Mouse (Mus musculus): ENCODE measurements around the gene Adap1. TPM values are rescaled to one million over a fixed set of nuclear protein-coding genes. Genes with fewer than 3 reads are reported as not detected.

The Adap1 gene
- polyA plus RNA-seq, 1 experiment from 2014 or later, result 7.7 TPM

DNA sequence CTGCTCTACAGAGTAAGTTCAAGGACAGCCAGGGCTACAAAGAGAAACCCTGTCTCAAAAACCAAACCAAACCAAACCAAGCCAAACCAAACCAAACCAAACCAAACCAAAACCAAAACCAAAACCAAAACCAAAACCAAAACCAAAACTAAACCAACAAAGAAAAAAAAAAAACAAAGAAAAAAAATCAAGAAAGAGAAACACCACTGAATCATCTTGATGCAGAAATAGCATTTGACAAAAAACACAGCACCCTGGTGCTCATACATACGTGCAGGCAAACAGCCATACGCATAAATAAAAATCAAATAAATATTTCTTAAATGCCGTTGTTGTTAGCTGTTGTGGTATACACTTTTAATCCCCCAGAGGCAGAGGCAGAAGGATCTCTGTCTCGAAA is 14.9 kb downstream of the Adap1 start:
- DNase-seq (ENCODE audit: low spot score) (no peak), ATAC-seq (ENCODE audit: insufficient read depth, low FRiP score, low TSS enrichment) (no peak)
- Histone ChIP-seq H3K27me3 (ENCODE audit: control insufficient read depth, insufficient read depth, low read length) (no peaks in the 10 kb centered on the region), H3K27ac (ENCODE audit: low read depth, low read length) (no peak overlapping the region), H3K9me3 (ENCODE audit: control insufficient read depth, low read length) (no peaks in the 10 kb centered on the region), H3K9ac (ENCODE audit: low read length) (no peak overlapping the region), H3K4me1 (ENCODE audit: control insufficient read depth, insufficient read depth, low read length) (no peaks in the 10 kb centered on the region), H3K4me2 (ENCODE audit: low read depth) (no peak overlapping the region), H3K36me3 (ENCODE audit: control insufficient read depth, insufficient read depth, low read length) (no peaks in the 10 kb centered on the region), H3K4me3 (ENCODE audit: low read depth, low read length) (no peak overlapping the region)
- 92% methylated on average over 4 of the region's 4 CpGs for WGBS

DNA sequence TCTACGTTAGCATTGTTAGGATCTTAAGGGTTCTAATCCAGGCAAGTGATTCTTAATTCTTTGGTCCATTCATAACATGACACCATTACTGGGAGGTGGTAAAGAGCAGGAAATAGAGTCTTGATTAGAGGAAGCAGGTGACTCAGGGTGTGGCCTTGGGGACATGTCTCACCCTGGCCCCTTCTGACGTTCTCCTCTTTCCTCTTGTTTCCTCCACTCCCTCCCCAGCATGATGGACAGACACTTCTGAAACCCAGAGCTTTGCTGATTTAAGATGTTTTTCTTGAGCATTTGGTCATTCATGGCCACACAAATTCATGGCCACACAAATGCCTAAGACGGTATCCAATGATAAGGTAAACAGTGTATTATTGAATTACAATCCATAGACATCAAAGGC is 15.5 kb downstream of the Adap1 start:
- WGBS, result 85% methylated on average over 3 of the region's 3 CpGs
- Histone ChIP-seq H3K27me3 (ENCODE audit: control insufficient read depth, insufficient read depth, low read length) (no peaks in the 10 kb centered on the region), H3K4me1 (ENCODE audit: control insufficient read depth, insufficient read depth, low read length) (no peaks in the 10 kb centered on the region), H3K36me3 (ENCODE audit: control insufficient read depth, insufficient read depth, low read length) (no peaks in the 10 kb centered on the region), H3K4me3 (ENCODE audit: low read depth, low read length) (no peak overlapping the region), H3K4me2 (ENCODE audit: low read depth) (no peak overlapping the region), H3K9ac (ENCODE audit: low read length) (no peak overlapping the region), H3K27ac (ENCODE audit: low read depth, low read length) (no peak overlapping the region), H3K9me3 (ENCODE audit: control insufficient read depth, low read length) (no peaks in the 10 kb centered on the region)
- DNase-seq (ENCODE audit: low spot score) (no peak), ATAC-seq (ENCODE audit: insufficient read depth, low FRiP score, low TSS enrichment) (no peak)

DNA sequence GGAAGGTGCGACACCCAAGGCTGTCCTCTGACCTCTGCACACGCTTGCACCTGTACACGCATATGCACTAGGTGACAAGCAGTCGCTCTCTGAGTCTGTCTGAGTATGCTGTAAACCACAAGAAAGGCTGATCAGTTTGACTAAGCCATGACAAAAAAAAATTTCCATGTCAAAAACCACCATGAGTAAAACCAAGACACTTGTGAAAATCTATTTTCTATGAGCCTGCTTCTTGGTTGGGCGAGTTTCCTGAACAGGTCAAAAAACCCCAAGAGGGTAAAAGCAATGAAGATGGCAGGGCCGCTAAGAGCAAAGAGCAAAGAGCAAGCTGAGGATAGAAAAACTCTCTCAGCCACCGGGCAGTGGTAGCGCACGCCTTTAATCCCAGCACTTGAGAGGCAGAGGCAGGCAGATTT is 21.8 kb downstream of the Adap1 start:
- Histone ChIP-seq H3K4me2 (ENCODE audit: low read depth) (no peak overlapping the region), H3K9ac (ENCODE audit: low read length) (no peak overlapping the region), H3K4me3 (ENCODE audit: low read depth, low read length) (no peak overlapping the region), H3K4me1 (ENCODE audit: control insufficient read depth, insufficient read depth, low read length) (no peaks in the 10 kb centered on the region), H3K27me3 (ENCODE audit: control insufficient read depth, insufficient read depth, low read length) (no peaks in the 10 kb centered on the region), H3K36me3 (ENCODE audit: control insufficient read depth, insufficient read depth, low read length) (no peaks in the 10 kb centered on the region), H3K9me3 (ENCODE audit: control insufficient read depth, low read length) (no peaks in the 10 kb centered on the region), H3K27ac (ENCODE audit: low read depth, low read length) (no peak overlapping the region)
- WGBS, result 87% methylated on average over 9 of the region's 9 CpGs
- DNase-seq (ENCODE audit: low spot score), result no peak
- ATAC-seq (ENCODE audit: insufficient read depth, low FRiP score, low TSS enrichment), result no peak

DNA sequence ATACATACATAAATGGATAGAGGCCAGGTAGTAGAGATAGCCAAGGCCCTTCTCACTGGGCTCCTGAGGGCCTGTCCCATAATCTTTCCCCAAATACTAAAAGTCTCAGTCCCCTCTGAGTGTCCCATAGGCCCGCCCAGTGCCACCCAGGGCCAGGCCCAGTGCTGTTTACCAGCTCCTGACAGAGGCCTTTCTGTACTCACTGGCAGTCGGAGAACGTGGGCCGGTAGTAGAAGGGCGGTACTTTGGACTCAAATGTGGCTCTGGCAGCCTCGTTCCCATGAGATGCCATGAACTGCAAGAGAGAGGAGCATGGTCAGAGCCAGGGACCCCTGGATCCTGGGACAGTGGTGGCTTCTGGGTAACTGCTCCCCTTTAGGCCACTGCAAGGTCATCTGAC is 23.3 kb downstream of the Adap1 start:
- Histone ChIP-seq H3K4me3 (ENCODE audit: low read depth, low read length) (no peak overlapping the region), H3K36me3 (ENCODE audit: control insufficient read depth, insufficient read depth, low read length) (no peaks in the 10 kb centered on the region), H3K9me3 (ENCODE audit: control insufficient read depth, low read length) (no peaks in the 10 kb centered on the region), H3K4me2 (ENCODE audit: low read depth) (no peak overlapping the region), H3K27ac (ENCODE audit: low read depth, low read length) (no peak overlapping the region), H3K9ac (ENCODE audit: low read length) (no peak overlapping the region), H3K4me1 (ENCODE audit: control insufficient read depth, insufficient read depth, low read length) (no peaks in the 10 kb centered on the region), H3K27me3 (ENCODE audit: control insufficient read depth, insufficient read depth, low read length) (no peaks in the 10 kb centered on the region)
- ATAC-seq (ENCODE audit: insufficient read depth, low FRiP score, low TSS enrichment) (no peak), DNase-seq (ENCODE audit: low spot score) (no peak)
- WGBS, result 87% methylated on average over 6 of the region's 6 CpGs

DNA sequence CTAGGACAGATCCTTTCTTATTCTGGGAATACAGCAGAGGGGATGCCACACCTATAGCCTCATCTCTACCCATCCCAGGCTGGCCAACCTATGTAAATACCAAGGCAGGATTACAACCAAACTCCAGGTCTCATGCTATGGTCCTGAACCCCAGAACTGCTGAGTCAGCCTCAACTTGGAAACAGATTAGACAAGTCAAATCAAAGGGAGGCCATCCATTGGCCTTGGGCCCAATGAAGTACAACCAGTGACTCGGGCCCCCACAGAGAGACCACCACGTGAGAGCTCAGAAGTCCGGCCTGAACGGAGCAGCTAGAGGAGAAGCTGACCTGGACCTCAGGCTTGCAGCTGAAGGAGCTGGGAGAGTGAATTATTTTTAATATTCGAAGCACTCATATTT is 27.7 kb downstream of the Adap1 start:
- 79% methylated on average over 5 of the region's 5 CpGs for WGBS
- Histone ChIP-seq H3K4me2 (ENCODE audit: low read depth) (no peak overlapping the region), H3K4me1 (ENCODE audit: control insufficient read depth, insufficient read depth, low read length) (no peaks in the 10 kb centered on the region), H3K9me3 (ENCODE audit: control insufficient read depth, low read length) (no peaks in the 10 kb centered on the region), H3K9ac (ENCODE audit: low read length) (no peak overlapping the region), H3K4me3 (ENCODE audit: low read depth, low read length) (no peak overlapping the region), H3K27me3 (ENCODE audit: control insufficient read depth, insufficient read depth, low read length) (no peaks in the 10 kb centered on the region), H3K27ac (ENCODE audit: low read depth, low read length) (no peak overlapping the region), H3K36me3 (ENCODE audit: control insufficient read depth, insufficient read depth, low read length) (no peaks in the 10 kb centered on the region)
- ATAC-seq (ENCODE audit: insufficient read depth, low FRiP score, low TSS enrichment) (no peak), DNase-seq (ENCODE audit: low spot score) (no peak)

GRCm38 (mm10) chr5:139297092-139297491 is 28.3 kb downstream of the Adap1 start:
- no peak overlapping the region for H3K27ac ChIP-seq (ENCODE audit: low read depth, low read length)
- DNase-seq (ENCODE audit: low spot score) (no peak), ATAC-seq (ENCODE audit: insufficient read depth, low FRiP score, low TSS enrichment) (no peak)
- H3K9me3 ChIP-seq (ENCODE audit: control insufficient read depth, low read length), result no peaks in the 10 kb centered on the region
- H3K4me1 ChIP-seq (ENCODE audit: control insufficient read depth, insufficient read depth, low read length), result no peaks in the 10 kb centered on the region
- WGBS, result 91% methylated on average over 10 of the region's 10 CpGs
- H3K9ac ChIP-seq (ENCODE audit: low read length), result no peak overlapping the region
- H3K4me2 ChIP-seq (ENCODE audit: low read depth), result no peak overlapping the region
- H3K36me3 ChIP-seq (ENCODE audit: control insufficient read depth, insufficient read depth, low read length), result no peaks in the 10 kb centered on the region
- H3K4me3 ChIP-seq (ENCODE audit: low read depth, low read length), result no peak overlapping the region
- no peaks in the 10 kb centered on the region for H3K27me3 ChIP-seq (ENCODE audit: control insufficient read depth, insufficient read depth, low read length)

GRCm38 (mm10) chr5:139294089-139294488 is 31.3 kb downstream of the Adap1 start:
- 82% methylated on average over 2 of the region's 2 CpGs for WGBS
- Histone ChIP-seq H3K4me3 (ENCODE audit: low read depth, low read length) (no peak overlapping the region), H3K36me3 (ENCODE audit: control insufficient read depth, insufficient read depth, low read length) (no peaks in the 10 kb centered on the region)

GRCm38 (mm10) chr5:139291811-139292560 is 33.4 kb downstream of the Adap1 start:
- H3K27ac ChIP-seq (ENCODE audit: low read depth, low read length), result no peak overlapping the region
- DNase-seq (ENCODE audit: low spot score) (no peak), ATAC-seq (ENCODE audit: insufficient read depth, low FRiP score, low TSS enrichment) (no peak)
- H3K27me3 ChIP-seq (ENCODE audit: control insufficient read depth, insufficient read depth, low read length), result no peaks in the 10 kb centered on the region
- no peaks in the 10 kb centered on the region for H3K36me3 ChIP-seq (ENCODE audit: control insufficient read depth, insufficient read depth, low read length)
- no peak overlapping the region for H3K4me2 ChIP-seq (ENCODE audit: low read depth)
- H3K4me1 ChIP-seq (ENCODE audit: control insufficient read depth, insufficient read depth, low read length), result no peaks in the 10 kb centered on the region
- WGBS, result 72% methylated on average over 6 of the region's 6 CpGs
- H3K9ac ChIP-seq (ENCODE audit: low read length), result no peak overlapping the region
- H3K4me3 ChIP-seq (ENCODE audit: low read depth, low read length), result no peak overlapping the region
- no peaks in the 10 kb centered on the region for H3K9me3 ChIP-seq (ENCODE audit: control insufficient read depth, low read length)

More at GRCm38 (mm10) chr5:139294089-139294488, 31.3 kb downstream of the Adap1 start:
- ATAC-seq (ENCODE audit: insufficient read depth, low FRiP score, low TSS enrichment), result no peak
- Histone ChIP-seq H3K4me2 (ENCODE audit: low read depth) (no peak overlapping the region), H3K4me1 (ENCODE audit: control insufficient read depth, insufficient read depth, low read length) (no peaks in the 10 kb centered on the region), H3K9ac (ENCODE audit: low read length) (no peak overlapping the region), H3K9me3 (ENCODE audit: control insufficient read depth, low read length) (no peaks in the 10 kb centered on the region), H3K27me3 (ENCODE audit: control insufficient read depth, insufficient read depth, low read length) (no peaks in the 10 kb centered on the region), H3K27ac (ENCODE audit: low read depth, low read length) (no peak overlapping the region)
- DNase-seq (ENCODE audit: low spot score), result no peak

GRCm38 (mm10) chr5:139290467-139291259 is 34.8 kb downstream of the Adap1 start:
- no peak overlapping the region for H3K27ac ChIP-seq (ENCODE audit: low read depth, low read length)
- ATAC-seq (ENCODE audit: insufficient read depth, low FRiP score, low TSS enrichment) (no peak), DNase-seq (ENCODE audit: low spot score) (no peak)

More at GRCm38 (mm10) chr5:139290467-139291259, 34.8 kb downstream of the Adap1 start:
- no peaks in the 10 kb centered on the region for H3K27me3 ChIP-seq (ENCODE audit: control insufficient read depth, insufficient read depth, low read length)
- no peak overlapping the region for H3K9ac ChIP-seq (ENCODE audit: low read length)
- H3K36me3 ChIP-seq (ENCODE audit: control insufficient read depth, insufficient read depth, low read length), result no peaks in the 10 kb centered on the region
- WGBS, result 88% methylated on average over 12 of the region's 12 CpGs
- no peaks in the 10 kb centered on the region for H3K4me1 ChIP-seq (ENCODE audit: control insufficient read depth, insufficient read depth, low read length)
- H3K9me3 ChIP-seq (ENCODE audit: control insufficient read depth, low read length), result no peaks in the 10 kb centered on the region
- H3K4me2 ChIP-seq (ENCODE audit: low read depth), result no peak overlapping the region
- H3K4me3 ChIP-seq (ENCODE audit: low read depth, low read length), result no peak overlapping the region

Data from neural tube, embryonic 11.5 days (tissue).